Mouse (Mus musculus): Measurements from ENCODE around the gene Mrpl41.

GRCm38 (mm10) chr2:24952537-24953055 lies 22.3 kb downstream of the Mrpl41 start:
- TF ChIP-seq POLR2A (IDR thresholded peaks at IDR 0.05; ENCODE audit: insufficient read length, low read depth): no peak
- TF ChIP-seq MYOD1 (IDR thresholded peaks at IDR 0.05; ENCODE audit: control insufficient read depth in 1 of 3, insufficient read length in 2 of 3, low read depth in 2 of 3): no peak
- no peak for TF ChIP-seq SRF (IDR thresholded peaks at IDR 0.05; ENCODE audit: control insufficient read depth, insufficient read length, low read depth)
- TF ChIP-seq USF1 (IDR thresholded peaks at IDR 0.05; ENCODE audit: low read depth): no peak
- no peak for TF ChIP-seq MYOG (IDR thresholded peaks at IDR 0.05; ENCODE audit: control insufficient read depth in 1 of 3, insufficient read depth in 1 of 3, insufficient read length in 2 of 3, low read depth in 2 of 3)
- no peak for TF ChIP-seq CEBPB (IDR thresholded peaks at IDR 0.05; ENCODE audit: insufficient read depth, poor library complexity, severe bottlenecking)
- TF ChIP-seq TCF12 (IDR thresholded peaks at IDR 0.05; ENCODE audit: insufficient read depth, poor library complexity, severe bottlenecking): no peak
- TF ChIP-seq POLR2AphosphoS2 (IDR thresholded peaks at IDR 0.05; ENCODE audit: insufficient read length, low read depth): no peak
- no peak for TF ChIP-seq E2F4 (IDR thresholded peaks at IDR 0.05; ENCODE audit: insufficient read depth)
- TF ChIP-seq MAX (IDR thresholded peaks at IDR 0.05; ENCODE audit: low read depth): no peak
- no peak for TF ChIP-seq REST (IDR thresholded peaks at IDR 0.05; ENCODE audit: insufficient read depth, insufficient read length)
- no peak for TF ChIP-seq TCF3 (IDR thresholded peaks at IDR 0.05; ENCODE audit: insufficient read length, low read depth)
